Mouse (Mus musculus): ENCODE measurements at regions not wholly inside any gene's neighbourhood (a gene's known extent, or its start where the extent isn't known, plus 50 kb on each side); places are given as distances from the start of the nearest gene placed in this dataset.

- no peak for TF ChIP-seq POLR2A (IDR thresholded peaks at IDR 0.05; ENCODE audit: insufficient read depth, low read depth, low read length)
- TF ChIP-seq CTCF (IDR thresholded peaks at IDR 0.05; ENCODE audit: insufficient read depth, low read depth, low read length), result no peak
Measured at GRCm38 (mm10) chr11:63677921-63678320, 244.2 kb downstream of the Hs3st3b1 start.

Measured in olfactory bulb, adult 2 months (tissue).